Mouse (Mus musculus): ENCODE measurements around the gene Irf6.

DNA sequence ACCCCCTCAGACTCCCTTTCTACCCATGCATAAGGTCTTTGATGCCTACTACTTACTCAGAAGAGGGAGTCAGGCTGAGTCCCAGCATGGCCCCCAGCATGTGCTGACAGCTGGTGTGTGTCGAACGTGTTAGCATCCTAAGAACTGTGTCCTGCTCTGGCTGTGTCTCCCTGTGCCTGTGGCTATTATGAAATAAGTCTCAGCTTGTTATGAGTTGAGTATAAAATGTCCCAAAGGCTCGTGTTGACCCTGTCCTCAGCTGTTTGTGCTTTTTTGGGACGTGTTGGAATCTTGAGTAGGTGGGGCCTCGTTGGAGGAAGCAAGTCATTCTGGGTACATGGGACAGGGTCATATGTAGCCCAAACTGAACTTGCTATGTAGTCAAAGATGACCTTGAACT lies 61.1 kb downstream of the Irf6 start:
- no peak for TF ChIP-seq CTCF (IDR thresholded peaks at IDR 0.05; ENCODE audit: low read depth)
- TF ChIP-seq EP300 (IDR thresholded peaks at IDR 0.05; ENCODE audit: low read depth), result no peak

All from liver, embryonic 14.5 days (tissue).